Comparison of ENCODE assay signal across 9 mouse cellular contexts in the genomic region with DNA sequence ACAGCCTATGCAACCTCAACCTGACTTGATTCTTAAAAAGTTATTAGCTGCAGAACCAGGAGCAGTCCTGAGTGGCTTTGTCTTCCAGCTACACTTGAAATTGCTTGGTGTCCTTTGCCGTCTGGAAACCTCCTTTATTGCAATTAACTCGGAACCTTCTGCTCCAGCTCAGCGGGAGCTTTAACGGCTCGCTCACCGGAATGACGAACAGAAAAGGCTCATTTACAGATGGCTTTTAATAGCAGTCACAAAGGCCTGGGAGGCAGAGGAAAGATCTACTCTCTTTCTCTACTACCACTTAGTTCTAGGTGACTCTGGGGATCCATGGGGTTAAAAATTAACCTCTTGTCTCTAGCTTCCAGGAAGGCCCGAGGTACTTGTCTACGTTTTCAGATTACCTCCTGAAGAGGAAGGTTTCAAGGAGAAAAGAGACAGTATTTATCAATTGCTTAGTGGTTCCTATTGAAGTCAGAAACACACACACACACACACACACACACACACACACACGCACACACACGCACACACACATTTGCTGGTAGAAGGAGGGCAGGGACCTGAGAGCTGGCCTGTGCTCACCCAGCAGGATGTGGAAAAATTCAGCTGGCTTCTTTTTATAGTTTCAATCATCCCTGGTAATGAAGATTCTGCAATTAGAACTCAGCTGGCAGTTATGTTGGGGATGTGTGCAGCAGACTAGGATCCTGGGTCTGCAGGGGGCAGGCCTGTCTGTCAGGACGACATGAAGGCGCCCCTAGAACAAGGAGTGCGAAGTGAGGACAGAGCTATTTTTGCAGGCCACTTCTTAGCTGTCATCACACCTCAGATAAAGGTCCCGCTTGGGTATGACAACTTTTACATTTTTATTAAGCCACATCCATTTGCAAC.
A peak's percentile ranks its signal among the peaks of the same experiment; 100 is the strongest.
DNase-seq lines count a peak whose midpoint lies in the region; ATAC-seq and TF ChIP-seq lines count a peak whose summit lies in the region.
"Had no signal": no experiment of that assay in that cellular context is flagged by ENCODE, and none has a peak within 500 bp of the region (broad histone marks: within the 10 kb centered on the region; RNA-seq: fewer than 3 reads in every experiment).

No protein-coding gene starts in this region.

- no peak overlapping the region for H3K4me3 ChIP-seq in midbrain, postnatal 0 days (ENCODE audit: low read depth, low read length)
- H3K4me3 ChIP-seq in midbrain, embryonic 10.5 days = no peak overlapping the region
- H3K4me3 ChIP-seq: limb, embryonic 15.5 days had no signal

- H3K36me3 ChIP-seq in midbrain, postnatal 0 days (ENCODE audit: insufficient read depth, low read length) = no peaks in the 10 kb centered on the region
- no peaks in the 10 kb centered on the region for H3K36me3 ChIP-seq in midbrain, embryonic 10.5 days
- H3K36me3 ChIP-seq: limb, embryonic 15.5 days had no signal

- H3K4me2 ChIP-seq in midbrain, postnatal 0 days (ENCODE audit: low read depth, low read length, poor library complexity, severe bottlenecking) = no peak overlapping the region
- H3K4me2 ChIP-seq: limb, embryonic 15.5 days had no signal

- no peak overlapping the region for H3K27ac ChIP-seq in midbrain, postnatal 0 days (ENCODE audit: low read depth, low read length)
- no peak overlapping the region for H3K27ac ChIP-seq in midbrain, embryonic 10.5 days (replicated peaks)
- H3K27ac ChIP-seq: limb, embryonic 15.5 days had no signal

- no peaks in the 10 kb centered on the region for H3K27me3 ChIP-seq in midbrain, postnatal 0 days (ENCODE audit: insufficient read depth, low read length)
- no peaks in the 10 kb centered on the region for H3K27me3 ChIP-seq in midbrain, embryonic 10.5 days (ENCODE audit: low read depth, poor library complexity, severe bottlenecking)
- H3K27me3 ChIP-seq: limb, embryonic 15.5 days had no signal

- 54% methylated on average over 15 of the region's 15 CpGs for WGBS in midbrain, postnatal 0 days
- WGBS in midbrain, embryonic 10.5 days = 63% methylated on average over 15 of the region's 15 CpGs

- peak; percentile 33 for ATAC-seq in frontal cortex, adult (ENCODE audit: low TSS enrichment)
- ATAC-seq in midbrain, postnatal 0 days (ENCODE audit: low FRiP score) = no peak

- H3K4me1 ChIP-seq in midbrain, postnatal 0 days (ENCODE audit: insufficient read depth, low read length) = no peaks in the 10 kb centered on the region
- H3K4me1 ChIP-seq in midbrain, embryonic 10.5 days = no peaks in the 10 kb centered on the region; the same call in 1 of the 2 replicates
- H3K4me1 ChIP-seq: limb, embryonic 15.5 days had no signal

- H3K9me3 ChIP-seq in midbrain, postnatal 0 days (ENCODE audit: low read length) = no peaks in the 10 kb centered on the region
- no peaks in the 10 kb centered on the region for H3K9me3 ChIP-seq in midbrain, embryonic 10.5 days (replicated peaks)
- H3K9me3 ChIP-seq: limb, embryonic 15.5 days had no signal

- DNase-seq in frontal cortex, adult 2 months (ENCODE audit: extremely low spot score in 1 of 2, low spot score in 1 of 2) = no peak
- DNase-seq in midbrain, postnatal 0 days (ENCODE audit: low spot score) = peak; percentile 66
- DNase-seq in midbrain, embryonic 10.5 days (ENCODE audit: low spot score) = no peak
- peak; percentile 10 to 26 for DNase-seq in heart, postnatal 14 days
- no peak for DNase-seq in lung, postnatal 4 days
- no peak for DNase-seq in lung, postnatal 10 days
- no peak for DNase-seq in gastrocnemius, postnatal 36 days

- intact Hi-C loops in heart, postnatal 14 days (cut with DNase I) = loop anchor here (5.0 kb wide), 1 partner anchor 55 kb away; no protein-coding TSS in a partner anchor
- intact Hi-C loops in gastrocnemius, postnatal 36 days (cut with DNase I) = no loop called here

- no peak overlapping the region for H3K9ac ChIP-seq in midbrain, postnatal 0 days (replicated peaks; ENCODE audit: low read length, poor library complexity, severe bottlenecking)
- H3K9ac ChIP-seq: limb, embryonic 15.5 days had no signal

- no peak for TF ChIP-seq CTCF in midbrain, postnatal 0 days (IDR thresholded peaks at IDR 0.05)

Comparison
In these comparisons a context has a peak if more than half of its experiments do, and no peak if none do; other contexts are left out.
1. DNase-seq: peak in midbrain, postnatal 0 days (single experiment) and heart, postnatal 14 days (2 of 2); none in frontal cortex, adult 2 months (0 of 2), midbrain, embryonic 10.5 days (single experiment), lung, postnatal 4 days (0 of 2), lung, postnatal 10 days (single experiment) and gastrocnemius, postnatal 36 days (0 of 2).